Comparison of ENCODE assay signal across 13 mouse cellular contexts in genomic region chr3:135926729-135927128, GRCm38 (mm10).
DNase-seq lines count a peak whose midpoint lies in the region; ATAC-seq and TF ChIP-seq lines count a peak whose summit lies in the region.
"Had no signal": no experiment of that assay in that cellular context is flagged by ENCODE, and none has a peak within 500 bp of the region (broad histone marks: within the 10 kb centered on the region; RNA-seq: fewer than 3 reads in every experiment).

No protein-coding gene starts in this region.

- TF ChIP-seq RAD21 in MEL (IDR thresholded peaks at IDR 0.05; ENCODE audit: low read depth, low read length) = peak; percentile 30

- H3K79me2 ChIP-seq in MEL (ENCODE audit: control insufficient read depth, insufficient read depth, low read length, poor library complexity) = no peaks in the 10 kb centered on the region

- TF ChIP-seq POLR2A in lung, adult 2 months (IDR thresholded peaks at IDR 0.05; ENCODE audit: borderline replicate concordance, extremely low read depth, low read depth, low read length) = no peak
- TF ChIP-seq POLR2A in MEL (IDR thresholded peaks at IDR 0.05; ENCODE audit: control insufficient read depth in 1 of 2, insufficient read depth in 1 of 2, low read depth in 1 of 2, low read length in 2 of 2, poor library complexity in 1 of 2) = no peak

- H3K27me3 ChIP-seq in MEL (ENCODE audit: control insufficient read depth in 1 of 2, insufficient read depth in 2 of 2, low read length in 2 of 2) = peaks cover 0 to 1% of the 10 kb centered on the region in 2 experiments; a peak in 1 of 4 replicates
- H3K27me3 ChIP-seq: liver, embryonic 12.5 days had no signal

- H3K27ac ChIP-seq in gastrocnemius, adult 2 months = no peak overlapping the region
- H3K27ac ChIP-seq in MEL (ENCODE audit: control insufficient read depth, low read depth, low read length) = no peak overlapping the region
- H3K27ac ChIP-seq: left cerebral cortex, adult 2 months; liver, embryonic 12.5 days had no signal

- ATAC-seq in megakaryocyte-erythroid progenitor cell, adult 5-6 weeks (replicated peaks; ENCODE audit: low FRiP score, low TSS enrichment, poor library complexity, severe bottlenecking) = 0 out of 2 replicates have a peak, but pooled peaks have one; percentile 56
- ATAC-seq: activated CD4-positive, CD25-positive, alpha-beta regulatory T cell, adult 4 months; inflammation-experienced regulatory T-cells, adult 6 months; liver, embryonic 12.5 days had no signal

- DNase-seq in gastrocnemius, adult 2 months = no peak
- no peak for DNase-seq in gastrocnemius, postnatal 14 days
- peak; percentile 4 for DNase-seq in lung, postnatal 10 days
- no peak for DNase-seq in lung, adult 2 months
- DNase-seq in MEL (ENCODE audit: low read depth, low spot score) = peak; percentile 32
- no peak for DNase-seq in heart, adult 9 months (ENCODE audit: low spot score in 2 of 2)
- no peak for DNase-seq in layer of hippocampus, adult 18-20 months (ENCODE audit: low spot score in 2 of 2)
- DNase-seq: kidney, postnatal 4 days had no signal

- no peaks in the 10 kb centered on the region for H3K36me3 ChIP-seq in MEL (ENCODE audit: control insufficient read depth in 1 of 2, insufficient read depth in 2 of 2, low read length in 2 of 2)
- H3K36me3 ChIP-seq: liver, embryonic 12.5 days had no signal

- 23% methylated on average over 1 of the region's 1 CpGs for WGBS in lung, adult 2 months

- no peaks in the 10 kb centered on the region for H3K9me3 ChIP-seq in MEL (replicated peaks; ENCODE audit: insufficient read depth, low read length)
- H3K9me3 ChIP-seq: liver, embryonic 12.5 days had no signal

- intact Hi-C loops in gastrocnemius, adult 2 months (cut with DNase I) = no loop called here
- intact Hi-C loops in gastrocnemius, postnatal 14 days (cut with DNase I; ENCODE audit: low total_unique reads) = no loop called here

- no peak overlapping the region for H3K9ac ChIP-seq in MEL (ENCODE audit: control insufficient read depth, low read depth, low read length, poor library complexity, severe bottlenecking)
- H3K9ac ChIP-seq: liver, embryonic 12.5 days had no signal

- peak; percentile 2; the same call in 1 of the 2 replicates for TF ChIP-seq CTCF in gastrocnemius, adult 2 months (IDR thresholded peaks at IDR 0.05)
- no peak for TF ChIP-seq CTCF in lung, adult 2 months (IDR thresholded peaks at IDR 0.05; ENCODE audit: insufficient read depth, low read length)
- peak in 2 of 3 experiments; percentile 29 to 49; a peak in 3 of 6 replicates for TF ChIP-seq CTCF in MEL (IDR thresholded peaks at IDR 0.05 in 2 of 3, conservative IDR thresholded peaks at IDR 0.05 in 1 of 3; ENCODE audit: control insufficient read depth in 1 of 3, insufficient read depth in 1 of 3, low read depth in 2 of 3, low read length in 3 of 3, poor library complexity in 1 of 3, severe bottlenecking in 1 of 3)

- H3K4me3 ChIP-seq in gastrocnemius, adult 2 months = no peak overlapping the region
- H3K4me3 ChIP-seq in lung, adult 2 months (replicated peaks; ENCODE audit: extremely low read depth, low read depth, low read length) = no peak overlapping the region
- H3K4me3 ChIP-seq in MEL (ENCODE audit: control insufficient read depth in 1 of 2, insufficient read depth in 1 of 2, low read depth in 2 of 2, low read length in 2 of 2) = no peak overlapping the region
- H3K4me3 ChIP-seq: left cerebral cortex, adult 2 months; liver, embryonic 12.5 days had no signal

- TF ChIP-seq EP300 in MEL (IDR thresholded peaks at IDR 0.05; ENCODE audit: low read depth in 1 of 2, low read length in 2 of 2) = no peak

- H3K4me1 ChIP-seq in lung, adult 2 months (ENCODE audit: control insufficient read depth, insufficient read depth, low read length) = no peaks in the 10 kb centered on the region
- no peaks in the 10 kb centered on the region for H3K4me1 ChIP-seq in MEL (ENCODE audit: control insufficient read depth in 1 of 2, insufficient read depth in 2 of 2, low read length in 2 of 2)
- H3K4me1 ChIP-seq: liver, embryonic 12.5 days had no signal

TF ChIP-seq in MEL, 35 proteins besides CTCF, POLR2A, EP300 and RAD21:
- peak; percentile 48 for TF ChIP-seq SMC3 (IDR thresholded peaks at IDR 0.05; ENCODE audit: low read depth, low read length)
- no peak for TF ChIP-seq E2F4 (IDR thresholded peaks at IDR 0.05; ENCODE audit: borderline replicate concordance, low read depth, low read length)
- TF ChIP-seq CHD2 (IDR thresholded peaks at IDR 0.05; ENCODE audit: low read length) = no peak
- no peak for TF ChIP-seq USF1 (IDR thresholded peaks at IDR 0.05; ENCODE audit: low read depth, low read length)
- no peak for TF ChIP-seq GABPA (IDR thresholded peaks at IDR 0.05; ENCODE audit: low read depth, low read length)
TF ChIP-seq in MEL: peak in this region for 1.

Comparison
In these comparisons a context has a peak if more than half of its experiments do, and no peak if none do; other contexts are left out.
1. DNase-seq: peak in lung, postnatal 10 days (single experiment) and MEL (single experiment); none in gastrocnemius, adult 2 months (single experiment), gastrocnemius, postnatal 14 days (single experiment), lung, adult 2 months (single experiment), heart, adult 9 months (0 of 2) and layer of hippocampus, adult 18-20 months (0 of 2).